Mouse (Mus musculus) liver, embryonic 14.5 days (tissue): ENCODE data around the gene Tnip3. TPM values are rescaled to one million over a fixed set of nuclear protein-coding genes. Genes with fewer than 3 reads are reported as not detected.

Experiments
- ATAC-seq: fragments of 200-750 bp; cut with Nextera tagmentation; 2 replicates; pipeline ENCODE4 v1.8.0; 2017; ENCODE audit warnings: moderate number of reproducible peaks, mild to moderate bottlenecking, moderate library complexity; ENCODE audit not compliant: insufficient read depth
- DNase-seq, 3 experiments: peaks; one replicate each; pipeline ENCODE4 v3.0.0-alpha.2; 2012 to 2013; ENCODE audit warnings: low read depth in 3 of 3, low spot score in 3 of 3
- H3K27ac ChIP-seq: fragments of 300-500 bp; sonication (generic); 2 replicates; pipeline ENCODE4 v1.5.1; 2014; ENCODE audit warnings: moderate library complexity, mild to moderate bottlenecking, control low read depth, inconsistent platforms
- H3K27me3 ChIP-seq: fragments of 300-500 bp; sonication (generic); 2 replicates; pipeline ENCODE4 v1.6.1; 2014; ENCODE audit warnings: mild to moderate bottlenecking, low read length, moderate library complexity; ENCODE audit not compliant: control insufficient read depth, insufficient read depth
- H3K36me3 ChIP-seq: fragments of 300-500 bp; sonication (generic); replicated peaks from 2 replicates; pipeline ENCODE4 v1.6.1; 2014; ENCODE audit warnings: low read depth; ENCODE audit not compliant: control insufficient read depth, insufficient read depth
- H3K4me1 ChIP-seq, 2 experiments: fragments of 200-500 bp in 1 of 2; fragments of 300-500 bp in 1 of 2; sonication (generic) in 1 of 2; replicated peaks; 2 replicates each; pipeline ENCODE4 v1.6.1; 2012 to 2014; ENCODE audit warnings: antibody characterized with exemption in 1 of 2, inconsistent platforms in 1 of 2, low read length in 1 of 2; ENCODE audit not compliant: control insufficient read depth in 2 of 2, insufficient read depth in 2 of 2
- H3K4me2 ChIP-seq: fragments of 300-500 bp; sonication (generic); 2 replicates; pipeline ENCODE4 v1.6.1; 2014; ENCODE audit warnings: low read depth, mild to moderate bottlenecking, control low read depth, moderate library complexity
- H3K4me3 ChIP-seq, 2 experiments: fragments of 200-500 bp in 1 of 2; fragments of 300-500 bp in 1 of 2; sonication (generic) in 1 of 2; 2 replicates each; pipeline ENCODE4 v1.5.1; 2012 to 2014; ENCODE audit warnings: low read depth in 2 of 2, low read length in 2 of 2, mild to moderate bottlenecking in 2 of 2, control low read depth in 1 of 2, inconsistent platforms in 1 of 2, moderate library complexity in 1 of 2; ENCODE audit not compliant: insufficient read depth in 1 of 2
- H3K9ac ChIP-seq: fragments of 300-500 bp; sonication (generic); replicated peaks from 2 replicates; pipeline ENCODE4 v1.6.1; 2014; ENCODE audit warnings: mild to moderate bottlenecking, control low read depth, moderate library complexity
- H3K9me3 ChIP-seq: fragments of 300-500 bp; sonication (generic); 2 replicates; pipeline ENCODE4 v1.6.1; 2016; ENCODE audit warnings: low read length, mixed read lengths; ENCODE audit not compliant: control insufficient read depth
- CTCF ChIP-seq: IDR thresholded peaks from 2 replicates; pipeline ENCODE4 v1.5.1; 2016; ENCODE audit warnings: antibody characterized with exemption, low read depth, control low read depth
- EP300 ChIP-seq: IDR thresholded peaks from 2 replicates; pipeline ENCODE4 v1.6.1; 2016; ENCODE audit warnings: antibody characterized with exemption, low read depth
- WGBS: fragments of 180-500 bp; shearing (Covaris S2); extraction: QIAGEN DNeasy Blood & Tissue Kit; methylation state at CpG from one replicate; pipeline ENCODE4 v1.1.7; 2014; ENCODE audit not compliant: insufficient replicate concordance; 5-methylcytosine and 5-hydroxymethylcytosine counted together
- polyA plus RNA-seq, 2 experiments: library from polyadenylated mRNA; depleted of rRNA in 1 of 2; stranded (reverse) in 1 of 2; unstranded in 1 of 2; fragments of >200 nt; fragmentation: Nextera tagmentation in 1 of 2; extraction: Ambion mirVana in 1 of 2; gene quantifications; 2 replicates each; pipeline versions ENCODE4 v1.2.1 to v1.2.3; 2012 to 2014

Tnip3 gene
- polyA plus RNA-seq, 2 experiments: 0.17 TPM; not detected in 1

- Histone ChIP-seq H3K36me3 (no peaks in the 10 kb centered on the region), H3K4me2 (no peak overlapping the region), H3K27me3 (no peaks in the 10 kb centered on the region), H3K27ac (no peak overlapping the region), H3K4me3 (no peak overlapping the region), H3K9ac (no peak overlapping the region), H3K4me1 (no peaks in the 10 kb centered on the region), H3K9me3 (no peaks in the 10 kb centered on the region)
- TF ChIP-seq CTCF: no peak
- no peak for TF ChIP-seq EP300
- no peak for DNase-seq
- ATAC-seq: no peak
Observed at GRCm38 (mm10) chr6:65621260-65621659, 96.1 kb downstream of the Tnip3 start.

- Histone ChIP-seq H3K9me3 (no peaks in the 10 kb centered on the region), H3K4me3 (no peak overlapping the region), H3K9ac (no peak overlapping the region), H3K27ac (no peak overlapping the region), H3K27me3 (no peaks in the 10 kb centered on the region), H3K36me3 (no peaks in the 10 kb centered on the region), H3K4me2 (no peak overlapping the region), H3K4me1 (no peaks in the 10 kb centered on the region)
- no peak for TF ChIP-seq EP300
- TF ChIP-seq CTCF: no peak
- no peak for DNase-seq
- ATAC-seq: no peak
- WGBS: 61% methylated on average over 3 of the region's 3 CpGs
Observed at GRCm38 (mm10) chr6:65623016-65623715, 98.1 kb downstream of the Tnip3 start.

GRCm38 (mm10) chr6:65630578-65630977, 105.5 kb downstream of the Tnip3 start:
- DNase-seq: no peak
- 55% methylated on average over 2 of the region's 2 CpGs for WGBS
- Histone ChIP-seq H3K4me3 (no peak overlapping the region), H3K4me1 (no peaks in the 10 kb centered on the region), H3K9me3 (no peaks in the 10 kb centered on the region), H3K9ac (no peak overlapping the region), H3K27me3 (no peaks in the 10 kb centered on the region), H3K27ac (no peak overlapping the region), H3K4me2 (no peak overlapping the region), H3K36me3 (no peaks in the 10 kb centered on the region)
- no peak for ATAC-seq
- TF ChIP-seq EP300: no peak
- no peak for TF ChIP-seq CTCF

- no peak for TF ChIP-seq CTCF
- ATAC-seq (no peak), DNase-seq (no peak)
- WGBS: 63% methylated on average over 5 of the region's 5 CpGs
- H3K4me2 ChIP-seq: no peak overlapping the region
- no peaks in the 10 kb centered on the region for H3K36me3 ChIP-seq
- H3K4me1 ChIP-seq: no peaks in the 10 kb centered on the region
- H3K9ac ChIP-seq: no peak overlapping the region
- H3K9me3 ChIP-seq: no peaks in the 10 kb centered on the region
- no peak overlapping the region for H3K4me3 ChIP-seq
- H3K27me3 ChIP-seq: no peaks in the 10 kb centered on the region
- no peak overlapping the region for H3K27ac ChIP-seq
Observed at GRCm38 (mm10) chr6:65632184-65632583, 107.1 kb downstream of the Tnip3 start.

GRCm38 (mm10) chr6:65642431-65642830, 117.3 kb downstream of the Tnip3 start:
- no peak for TF ChIP-seq EP300
- TF ChIP-seq CTCF: no peak
- Histone ChIP-seq H3K4me1 (no peaks in the 10 kb centered on the region), H3K4me2 (no peak overlapping the region), H3K27ac (no peak overlapping the region), H3K27me3 (no peaks in the 10 kb centered on the region), H3K4me3 (no peak overlapping the region), H3K36me3 (no peaks in the 10 kb centered on the region), H3K9me3 (no peaks in the 10 kb centered on the region), H3K9ac (no peak overlapping the region)
- ATAC-seq: no peak
- DNase-seq: no peak

- no peak for TF ChIP-seq CTCF
- TF ChIP-seq EP300: no peak
- H3K27ac ChIP-seq: no peak overlapping the region
- no peak overlapping the region for H3K9ac ChIP-seq
- no peaks in the 10 kb centered on the region for H3K9me3 ChIP-seq
- H3K4me1 ChIP-seq: no peaks in the 10 kb centered on the region; a peak in 1 of 4 replicates
- H3K4me3 ChIP-seq: no peak overlapping the region
- ATAC-seq: no peak
- no peaks in the 10 kb centered on the region for H3K27me3 ChIP-seq
- H3K4me2 ChIP-seq: no peak overlapping the region
- H3K36me3 ChIP-seq: no peaks in the 10 kb centered on the region
- DNase-seq: no peak
- WGBS: 58% methylated on average over 4 of the region's 4 CpGs
Observed at GRCm38 (mm10) chr6:65644110-65644509, 119.0 kb downstream of the Tnip3 start.
